Mouse (Mus musculus) ES-Bruce4 (cell line): ENCODE results near the gene Ube2d3. TPM values are rescaled to one million over a fixed set of nuclear protein-coding genes. Genes with fewer than 3 reads are reported as not detected.

Experiments used
- H3K27ac ChIP-seq: 2 replicates; pipeline ENCODE4 v1.5.1; 2012; ENCODE audit warnings: low read length, inconsistent platforms; ENCODE audit not compliant: insufficient read depth
- H3K27me3 ChIP-seq: 2 replicates; pipeline ENCODE4 v1.6.1; 2012; ENCODE audit warnings: mild to moderate bottlenecking, low read length, inconsistent platforms; ENCODE audit not compliant: control insufficient read depth, poor library complexity, insufficient read depth, severe bottlenecking
- H3K36me3 ChIP-seq: 2 replicates; pipeline ENCODE4 v1.6.1; 2012; ENCODE audit warnings: inconsistent platforms, mild to moderate bottlenecking, low read length, moderate library complexity; ENCODE audit not compliant: control insufficient read depth, poor library complexity, insufficient read depth, severe bottlenecking
- H3K4me1 ChIP-seq: one replicate; pipeline ENCODE4 v1.8.1; 2011; ENCODE audit warnings: low read length; ENCODE audit not compliant: control insufficient read depth, insufficient read depth
- H3K4me3 ChIP-seq: 2 replicates; pipeline ENCODE4 v1.5.1; 2011; ENCODE audit warnings: low read depth, mild to moderate bottlenecking, low read length
- H3K9ac ChIP-seq: 2 replicates; pipeline ENCODE4 v1.6.1; 2012; ENCODE audit warnings: low read depth, mild to moderate bottlenecking, inconsistent platforms; ENCODE audit not compliant: poor library complexity, severe bottlenecking
- H3K9me3 ChIP-seq: replicated peaks from 2 replicates; pipeline ENCODE4 v1.6.1; 2012; ENCODE audit warnings: mild to moderate bottlenecking, low read length, inconsistent platforms; ENCODE audit not compliant: control insufficient read depth, poor library complexity, insufficient read depth, severe bottlenecking
- CTCF ChIP-seq: IDR thresholded peaks from one replicate; pipeline ENCODE4 v1.8.1; 2011; ENCODE audit warnings: low read depth, low read length
- EP300 ChIP-seq: IDR thresholded peaks from 2 replicates; pipeline ENCODE4 v1.6.1; 2011; ENCODE audit warnings: low read depth, low read length; ENCODE audit not compliant: insufficient read depth
- POLR2A ChIP-seq: IDR thresholded peaks from one replicate; pipeline ENCODE4 v1.8.1; 2011; ENCODE audit warnings: low read length; ENCODE audit not compliant: insufficient read depth
- polyA plus RNA-seq: library from polyadenylated mRNA; stranded (reverse); fragments of >200 nt; gene quantifications from 2 replicates; pipeline ENCODE4 v1.2.4, GENCODE M21; 2011; ENCODE audit warnings: low read depth; ENCODE audit not compliant: missing spikeins, insufficient read depth, insufficient read length

Ube2d3 gene
- polyA plus RNA-seq, 1 experiment = 516 TPM

GRCm38 (mm10) chr3:135439651-135440050, 1.7 kb downstream of the Ube2d3 start:
- Histone ChIP-seq H3K9me3 (no peaks in the 10 kb centered on the region), H3K4me3 (peak overlapping the region; percentile 77), H3K4me1 (no peaks in the 10 kb centered on the region), H3K36me3 (peaks cover 40% of the 10 kb centered on the region), H3K9ac (peak overlapping the region; percentile 95), H3K27ac (peak overlapping the region; percentile 59), H3K27me3 (no peaks in the 10 kb centered on the region)
- TF ChIP-seq EP300 (no peak), POLR2A (no peak), CTCF (no peak)

- no peaks in the 10 kb centered on the region for H3K27me3 ChIP-seq
- H3K36me3 ChIP-seq = peaks cover 44% of the 10 kb centered on the region
- H3K27ac ChIP-seq = peak overlapping the region; percentile 59
Observed at GRCm38 (mm10) chr3:135440221-135440620, 2.3 kb downstream of the Ube2d3 start.

GRCm38 (mm10) chr3:135440621-135441020, 2.7 kb downstream of the Ube2d3 start:
- peaks cover 47% of the 10 kb centered on the region for H3K36me3 ChIP-seq

More at GRCm38 (mm10) chr3:135440221-135440620, 2.3 kb downstream of the Ube2d3 start:
- no peaks in the 10 kb centered on the region for H3K9me3 ChIP-seq
- H3K4me3 ChIP-seq = peak overlapping the region; percentile 77
- TF ChIP-seq CTCF = no peak
- no peak for TF ChIP-seq POLR2A
- TF ChIP-seq EP300 = no peak
- H3K4me1 ChIP-seq = no peaks in the 10 kb centered on the region
- peak overlapping the region; percentile 95 for H3K9ac ChIP-seq

GRCm38 (mm10) chr3:135444930-135445329, 7.0 kb downstream of the Ube2d3 start:
- Histone ChIP-seq H3K4me1 (no peaks in the 10 kb centered on the region), H3K9me3 (no peaks in the 10 kb centered on the region), H3K9ac (no peak overlapping the region), H3K27ac (no peak overlapping the region), H3K4me3 (no peak overlapping the region), H3K36me3 (peaks cover 55% of the 10 kb centered on the region), H3K27me3 (no peaks in the 10 kb centered on the region)
- TF ChIP-seq CTCF = no peak
- TF ChIP-seq EP300 = no peak
- no peak for TF ChIP-seq POLR2A

More at GRCm38 (mm10) chr3:135440621-135441020, 2.7 kb downstream of the Ube2d3 start:
- Histone ChIP-seq H3K4me1 (no peaks in the 10 kb centered on the region), H3K27me3 (no peaks in the 10 kb centered on the region), H3K9me3 (no peaks in the 10 kb centered on the region), H3K27ac (peak overlapping the region; percentile 59; the same call in 1 of the 2 replicates), H3K9ac (peak overlapping the region; percentile 95), H3K4me3 (peak overlapping the region; percentile 77; the same call in 1 of the 2 replicates)
- TF ChIP-seq CTCF = no peak
- TF ChIP-seq POLR2A = no peak
- no peak for TF ChIP-seq EP300

GRCm38 (mm10) chr3:135458981-135459380, 21.0 kb downstream of the Ube2d3 start:
- Histone ChIP-seq H3K9ac (no peak overlapping the region), H3K27me3 (no peaks in the 10 kb centered on the region), H3K9me3 (no peaks in the 10 kb centered on the region), H3K36me3 (peaks cover 65% of the 10 kb centered on the region), H3K4me1 (no peaks in the 10 kb centered on the region), H3K27ac (no peak overlapping the region), H3K4me3 (no peak overlapping the region)
- TF ChIP-seq CTCF = no peak
- TF ChIP-seq EP300 = no peak
- TF ChIP-seq POLR2A = no peak

GRCm38 (mm10) chr3:135468402-135468801, 30.5 kb downstream of the Ube2d3 start:
- no peaks in the 10 kb centered on the region for H3K4me1 ChIP-seq
- peaks cover 10% of the 10 kb centered on the region for H3K36me3 ChIP-seq
- TF ChIP-seq POLR2A (no peak), CTCF (no peak), EP300 (no peak)
- no peak overlapping the region for H3K27ac ChIP-seq
- H3K27me3 ChIP-seq = no peaks in the 10 kb centered on the region
- no peak overlapping the region for H3K4me3 ChIP-seq
- H3K9me3 ChIP-seq = no peaks in the 10 kb centered on the region
- no peak overlapping the region for H3K9ac ChIP-seq
